Mouse (Mus musculus) heart, embryonic 12.5 days (tissue): Measurements from ENCODE around the gene Ankrd35. TPM values are rescaled to one million over a fixed set of nuclear protein-coding genes. Genes with fewer than 3 reads are reported as not detected.
A peak's percentile ranks its signal among the peaks of the same experiment; 100 is the strongest.
"Not testable (repeated sequence)": the region's sequence is repeated elsewhere in the genome, so short reads cannot be mapped to it uniquely, and the experiment has no call there.

Source experiments
- ATAC-seq: fragments of 200-750 bp; cut with Nextera tagmentation; 2 replicates; pipeline ENCODE4 v1.8.0; 2017; ENCODE audit warnings: moderate TSS enrichment, moderate library complexity; ENCODE audit not compliant: insufficient number of reproducible peaks, low FRiP score
- H3K27ac ChIP-seq: fragments of 300-500 bp; sonication (generic); 2 replicates; pipeline ENCODE4 v1.5.1; 2016; ENCODE audit warnings: mild to moderate bottlenecking, moderate library complexity; ENCODE audit not compliant: poor library complexity, severe bottlenecking
- H3K27me3 ChIP-seq: fragments of 300-500 bp; sonication (generic); replicated peaks from 2 replicates; pipeline ENCODE4 v1.6.1; 2016; ENCODE audit warnings: mild to moderate bottlenecking, moderate library complexity
- H3K36me3 ChIP-seq: fragments of 300-500 bp; sonication (generic); 2 replicates; pipeline ENCODE4 v1.6.1; 2016; ENCODE audit warnings: mild to moderate bottlenecking, moderate library complexity
- H3K4me1 ChIP-seq: fragments of 300-500 bp; sonication (generic); replicated peaks from 2 replicates; pipeline ENCODE4 v1.6.1; 2016; ENCODE audit warnings: mild to moderate bottlenecking
- H3K4me2 ChIP-seq: fragments of 300-500 bp; sonication (generic); 2 replicates; pipeline ENCODE4 v1.6.1; 2016; ENCODE audit warnings: mild to moderate bottlenecking, moderate library complexity
- H3K4me3 ChIP-seq: fragments of 300-500 bp; sonication (generic); 2 replicates; pipeline ENCODE4 v1.5.1; 2016; ENCODE audit warnings: mild to moderate bottlenecking
- H3K9ac ChIP-seq: fragments of 300-500 bp; sonication (generic); 2 replicates; pipeline ENCODE4 v1.6.1; 2016; ENCODE audit warnings: mild to moderate bottlenecking, moderate library complexity
- H3K9me3 ChIP-seq: fragments of 300-500 bp; sonication (generic); replicated peaks from 2 replicates; pipeline ENCODE4 v1.6.1; 2016; ENCODE audit warnings: mild to moderate bottlenecking, moderate library complexity
- WGBS: fragments of 180-500 bp; shearing (Covaris S2); methylation state at CpG from one replicate; pipeline ENCODE4 v1.1.7; 2016; 5-methylcytosine and 5-hydroxymethylcytosine counted together
- polyA plus RNA-seq: library from polyadenylated mRNA; unstranded; fragments of >200 nt; fragmentation: Nextera tagmentation; extraction: Ambion mirVana; gene quantifications from 2 replicates; pipeline ENCODE4 v1.2.1, GENCODE M21; 2016

The Ankrd35 gene
- polyA plus RNA-seq, 1 experiment from 2014 or later, result 0.23 TPM

DNA sequence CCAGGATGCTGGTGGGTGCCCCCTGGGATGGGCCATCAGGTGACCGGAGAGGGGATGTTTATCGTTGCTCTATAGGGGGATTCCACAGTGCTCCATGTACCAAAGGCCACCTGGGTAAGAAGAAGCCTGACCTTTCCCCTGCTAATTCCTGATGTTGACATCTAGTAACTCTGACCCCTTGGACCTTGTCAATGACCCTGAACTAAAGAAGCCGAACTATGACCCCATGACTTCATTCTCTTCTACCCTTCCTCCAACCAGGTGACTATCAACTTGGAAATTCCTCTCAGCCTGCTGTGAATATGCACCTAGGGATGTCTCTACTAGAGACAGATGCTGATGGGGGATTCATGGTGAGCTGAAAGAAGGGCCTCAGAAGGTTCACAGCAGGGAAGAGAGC, 22.6 kb upstream of the Ankrd35 start:
- H3K27me3 ChIP-seq, result no peaks in the 10 kb centered on the region
- H3K9me3 ChIP-seq, result no peaks in the 10 kb centered on the region
- ATAC-seq, result no peak
- H3K4me1 ChIP-seq, result peaks cover 13% of the 10 kb centered on the region
- H3K4me3 ChIP-seq, result no peak overlapping the region
- H3K9ac ChIP-seq, result no peak overlapping the region
- no peak overlapping the region for H3K27ac ChIP-seq
- peaks cover 16% of the 10 kb centered on the region for H3K36me3 ChIP-seq
- no peak overlapping the region for H3K4me2 ChIP-seq
- 79% methylated on average over 3 of the region's 3 CpGs for WGBS

DNA sequence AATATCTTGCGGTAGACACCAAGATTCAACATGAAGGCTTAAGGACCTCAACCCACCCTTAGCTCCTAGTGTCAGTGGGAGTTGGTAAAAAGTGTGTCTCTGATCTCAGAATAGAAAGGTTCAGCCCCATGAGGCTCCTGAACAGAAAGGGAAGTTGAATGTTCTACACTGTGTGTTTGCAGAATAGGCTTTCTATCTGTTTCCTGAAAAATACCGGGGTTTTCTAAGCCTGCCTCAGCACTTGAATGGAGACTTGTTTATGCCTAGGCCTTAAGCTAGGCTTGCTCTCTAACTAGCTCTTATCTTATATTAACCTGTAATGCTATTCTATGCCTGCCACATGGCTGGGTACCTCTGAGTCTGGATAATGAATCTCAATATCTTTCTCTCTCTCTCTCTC, 9.0 kb upstream of the Ankrd35 start:
- no peak overlapping the region for H3K4me3 ChIP-seq
- H3K9ac ChIP-seq, result no peak overlapping the region
- peaks cover 10% of the 10 kb centered on the region for H3K4me1 ChIP-seq
- no peaks in the 10 kb centered on the region for H3K36me3 ChIP-seq
- H3K27me3 ChIP-seq, result no peaks in the 10 kb centered on the region
- no peaks in the 10 kb centered on the region for H3K9me3 ChIP-seq
- ATAC-seq, result no peak
- H3K27ac ChIP-seq, result no peak overlapping the region
- no peak overlapping the region for H3K4me2 ChIP-seq
- WGBS, result 75% methylated on average over 2 of the region's 2 CpGs

GRCm38 (mm10) chr3:96662731-96663316, 7.1 kb upstream of the Ankrd35 start:
- ATAC-seq, result no peak
- 46% methylated on average over 8 of the region's 8 CpGs for WGBS
- Histone ChIP-seq H3K9ac (no peak overlapping the region), H3K4me3 (0 out of 2 replicates have a peak overlapping the region, but pooled peaks have one; percentile 28), H3K27me3 (no peaks in the 10 kb centered on the region), H3K36me3 (no peaks in the 10 kb centered on the region), H3K4me2 (peak overlapping the region; percentile 67), H3K27ac (peak overlapping the region; percentile 1; the same call in 1 of the 2 replicates), H3K4me1 (peaks cover 10% of the 10 kb centered on the region), H3K9me3 (no peaks in the 10 kb centered on the region)

DNA sequence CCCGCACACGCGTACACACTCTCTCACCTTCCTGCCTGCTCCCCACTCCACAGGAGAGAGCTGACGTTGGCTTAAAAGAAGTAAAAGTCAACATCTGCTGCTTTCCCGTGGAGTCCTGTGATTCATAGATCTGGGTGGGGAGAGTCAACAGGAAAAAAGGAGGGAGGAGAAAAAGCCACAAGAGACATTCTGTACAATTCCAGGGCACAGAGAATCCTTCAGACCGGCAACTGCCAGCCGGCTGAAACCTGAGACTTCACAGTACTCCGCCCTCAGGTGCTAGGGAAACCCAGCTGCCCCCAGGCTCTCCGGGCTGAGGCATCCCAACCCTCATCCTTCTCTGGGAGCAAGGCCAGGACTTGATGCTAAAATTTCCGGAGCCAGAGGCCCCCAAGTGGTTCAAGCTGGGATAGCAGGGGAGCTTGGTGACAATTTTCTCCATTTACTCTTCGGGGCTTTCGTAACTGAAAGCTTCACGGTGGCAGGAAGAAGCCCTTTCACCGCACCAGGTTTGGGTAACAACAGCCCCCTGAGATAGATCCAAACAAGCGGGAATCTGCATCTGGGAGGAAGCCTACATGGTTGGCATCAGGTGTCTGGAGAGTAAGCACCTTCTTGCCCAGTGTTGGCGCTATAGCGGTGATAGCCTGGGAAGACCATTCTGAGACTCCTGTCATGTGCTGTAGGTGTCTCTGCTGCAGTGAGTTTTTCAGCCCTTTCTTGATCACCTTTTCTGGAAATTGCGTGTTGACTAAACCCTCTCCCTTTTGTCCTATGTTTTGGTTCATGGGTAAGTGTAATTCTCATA, 6.3 kb upstream of the Ankrd35 start:
- H3K4me3 ChIP-seq, result peak overlapping the region; percentile 28
- H3K27me3 ChIP-seq, result no peaks in the 10 kb centered on the region
- peaks cover 10% of the 10 kb centered on the region for H3K4me1 ChIP-seq
- H3K36me3 ChIP-seq, result no peaks in the 10 kb centered on the region
- peak; percentile 79 for ATAC-seq
- 5% methylated on average over 18 of the region's 18 CpGs for WGBS
- H3K9ac ChIP-seq, result peak overlapping the region; percentile 21; the same call in 1 of the 2 replicates
- H3K4me2 ChIP-seq, result peak overlapping the region; percentile 67
- no peaks in the 10 kb centered on the region for H3K9me3 ChIP-seq
- H3K27ac ChIP-seq, result peak overlapping the region; percentile 1; the same call in 1 of the 2 replicates

DNA sequence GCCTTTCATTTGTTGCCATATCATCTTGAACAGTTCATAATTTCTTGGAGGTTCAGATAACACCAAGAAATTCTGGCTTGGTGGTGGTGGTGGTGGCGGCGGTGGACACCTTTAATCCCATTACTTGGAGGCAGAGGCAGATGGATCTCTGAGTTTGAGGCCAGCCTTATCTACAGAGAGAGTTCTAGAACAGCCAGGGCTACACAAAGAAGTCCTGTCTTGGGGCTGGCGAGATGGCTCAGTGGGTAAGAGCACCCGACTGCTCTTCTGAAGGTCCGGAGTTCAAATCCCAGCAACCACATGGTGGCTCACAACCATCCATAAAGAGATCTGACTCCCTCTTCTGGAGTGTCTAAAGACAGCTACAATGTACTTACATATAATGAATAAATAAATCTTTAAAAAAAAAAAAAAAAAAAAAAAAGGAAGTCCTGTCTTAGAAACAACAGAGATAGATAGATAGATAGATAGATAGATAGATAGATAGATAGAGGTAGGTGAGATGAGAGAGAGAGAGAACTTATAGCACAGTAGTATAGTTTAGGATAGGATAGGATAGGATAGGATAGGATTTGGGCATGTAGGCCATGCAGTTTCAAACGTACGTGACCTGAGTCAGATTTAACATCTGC, 4.1 kb upstream of the Ankrd35 start:
- peaks cover 17% of the 10 kb centered on the region for H3K4me1 ChIP-seq
- H3K4me2 ChIP-seq, H3K27me3 ChIP-seq, H3K9me3 ChIP-seq, H3K9ac ChIP-seq, H3K4me3 ChIP-seq, ATAC-seq, H3K36me3 ChIP-seq, H3K27ac ChIP-seq: not testable (repeated sequence)
- WGBS, result 80% methylated on average over 7 of the region's 7 CpGs

GRCm38 (mm10) chr3:96666916-96667315, 3.0 kb upstream of the Ankrd35 start:
- H3K4me3 ChIP-seq, result no peak overlapping the region
- no peaks in the 10 kb centered on the region for H3K9me3 ChIP-seq
- peaks cover 17% of the 10 kb centered on the region for H3K4me1 ChIP-seq
- H3K9ac ChIP-seq, result no peak overlapping the region
- no peak for ATAC-seq
- 82% methylated on average over 5 of the region's 5 CpGs for WGBS
- peaks cover 9% of the 10 kb centered on the region for H3K27me3 ChIP-seq
- no peaks in the 10 kb centered on the region for H3K36me3 ChIP-seq
- no peak overlapping the region for H3K4me2 ChIP-seq
- no peak overlapping the region for H3K27ac ChIP-seq

- WGBS, result 36% methylated on average over 1 of the region's 1 CpGs
- no peak overlapping the region for H3K9ac ChIP-seq
- peaks cover 17% of the 10 kb centered on the region for H3K4me1 ChIP-seq
- no peak overlapping the region for H3K4me2 ChIP-seq
- ATAC-seq, result no peak
- no peak overlapping the region for H3K27ac ChIP-seq
- no peak overlapping the region for H3K4me3 ChIP-seq
- no peaks in the 10 kb centered on the region for H3K9me3 ChIP-seq
- H3K27me3 ChIP-seq, result peaks cover 9% of the 10 kb centered on the region
- no peaks in the 10 kb centered on the region for H3K36me3 ChIP-seq
Measured at GRCm38 (mm10) chr3:96667316-96667715, 2.6 kb upstream of the Ankrd35 start.

DNA sequence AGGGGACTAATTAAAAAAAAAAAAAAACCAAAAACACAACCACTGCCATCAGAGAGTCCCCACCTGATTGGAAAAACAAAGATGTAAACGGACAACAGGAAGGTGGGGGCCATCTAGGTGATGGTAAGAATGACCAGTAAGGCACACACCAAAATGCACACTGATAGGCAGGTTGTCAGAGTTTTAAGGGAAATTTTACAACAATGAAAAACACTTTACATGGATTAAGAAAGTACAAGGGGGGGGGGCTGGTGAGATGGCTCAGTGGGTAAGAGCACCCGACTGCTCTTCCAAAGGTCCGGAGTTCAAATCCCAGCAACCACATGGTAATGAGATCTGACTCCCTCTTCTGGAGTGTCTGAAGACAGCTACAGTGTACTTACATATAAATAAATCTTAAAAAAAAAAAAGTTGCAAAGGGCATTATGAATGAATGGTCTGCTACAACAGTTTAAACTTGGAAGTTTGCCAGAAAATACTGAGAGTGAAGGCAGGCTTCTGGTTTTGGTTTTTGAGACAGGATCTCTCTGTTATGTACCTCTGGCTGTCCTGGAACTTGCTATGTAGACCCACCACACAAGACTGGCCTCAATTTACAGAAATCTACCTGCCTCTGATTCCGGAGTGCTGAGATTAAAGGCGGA, 1.4 kb upstream of the Ankrd35 start:
- no peaks in the 10 kb centered on the region for H3K36me3 ChIP-seq
- no peak overlapping the region for H3K27ac ChIP-seq
- peaks cover 11% of the 10 kb centered on the region for H3K4me1 ChIP-seq
- H3K27me3 ChIP-seq, result peaks cover 9% of the 10 kb centered on the region
- H3K9me3 ChIP-seq, result no peaks in the 10 kb centered on the region
- H3K9ac ChIP-seq, result no peak overlapping the region
- 89% methylated on average over 5 of the region's 5 CpGs for WGBS
- no peak for ATAC-seq
- no peak overlapping the region for H3K4me2 ChIP-seq
- no peak overlapping the region for H3K4me3 ChIP-seq

DNA sequence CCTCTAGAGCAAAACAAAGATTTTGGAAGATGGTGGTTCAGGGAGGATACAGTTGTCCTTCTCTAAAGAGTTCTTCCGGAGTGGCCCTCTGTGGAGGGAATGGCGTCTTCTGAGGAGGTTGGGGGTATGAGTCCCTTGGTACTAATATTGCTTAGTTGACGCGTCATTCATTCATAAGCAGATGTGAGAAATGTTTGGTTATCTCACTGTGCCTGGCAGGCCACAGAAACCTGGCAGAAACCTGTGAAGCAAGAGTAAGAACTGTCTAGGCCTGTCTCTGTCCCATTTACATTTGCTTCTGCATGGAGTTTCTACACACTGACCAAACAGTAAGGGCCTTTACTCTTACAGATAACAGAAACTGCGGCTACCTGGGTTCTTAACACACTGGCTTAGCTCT, 1.6 kb downstream of the Ankrd35 start:
- ATAC-seq, result no peak
- WGBS, result 90% methylated on average over 5 of the region's 5 CpGs
- no peak overlapping the region for H3K9ac ChIP-seq

GRCm38 (mm10) chr3:96673514-96673913, 3.6 kb downstream of the Ankrd35 start:
- Histone ChIP-seq H3K4me2 (no peak overlapping the region), H3K36me3 (no peaks in the 10 kb centered on the region), H3K4me3 (no peak overlapping the region), H3K9me3 (no peaks in the 10 kb centered on the region), H3K27ac (no peak overlapping the region), H3K4me1 (peaks cover 6% of the 10 kb centered on the region), H3K27me3 (peaks cover 9% of the 10 kb centered on the region), H3K9ac (no peak overlapping the region)
- 63% methylated on average over 4 of the region's 4 CpGs for WGBS
- no peak for ATAC-seq

More for the DNA sequence above, 1.6 kb downstream of the Ankrd35 start:
- H3K4me1 ChIP-seq, result peaks cover 6% of the 10 kb centered on the region
- no peaks in the 10 kb centered on the region for H3K36me3 ChIP-seq
- no peak overlapping the region for H3K4me3 ChIP-seq
- H3K27ac ChIP-seq, result no peak overlapping the region
- no peak overlapping the region for H3K4me2 ChIP-seq
- H3K9me3 ChIP-seq, result no peaks in the 10 kb centered on the region
- H3K27me3 ChIP-seq, result peaks cover 9% of the 10 kb centered on the region

DNA sequence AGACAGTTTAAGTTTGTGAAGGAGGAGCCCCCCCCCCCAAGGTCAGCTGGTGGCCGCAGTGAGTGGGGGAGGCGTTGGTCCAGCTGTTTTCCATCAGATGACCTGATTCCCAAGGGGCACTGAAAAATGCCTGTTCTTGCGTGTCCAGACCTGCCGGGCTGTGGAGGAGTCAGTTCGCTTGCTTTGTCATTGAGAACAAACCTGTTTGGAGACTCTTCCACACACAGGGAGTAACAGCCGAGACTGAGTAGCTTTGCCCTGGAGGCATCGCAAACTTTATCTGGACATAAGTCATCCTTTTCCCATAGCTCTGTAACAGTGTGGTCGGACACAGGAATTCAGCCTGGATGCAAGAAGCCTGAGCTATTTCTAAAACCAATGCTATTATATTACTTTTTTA, 4.5 kb downstream of the Ankrd35 start:
- no peak for ATAC-seq
- no peak overlapping the region for H3K9ac ChIP-seq
- no peak overlapping the region for H3K4me3 ChIP-seq
- peaks cover 13% of the 10 kb centered on the region for H3K27me3 ChIP-seq
- H3K36me3 ChIP-seq, result no peaks in the 10 kb centered on the region
- H3K9me3 ChIP-seq, result no peaks in the 10 kb centered on the region
- H3K4me1 ChIP-seq, result peaks cover 6% of the 10 kb centered on the region
- no peak overlapping the region for H3K4me2 ChIP-seq
- WGBS, result 62% methylated on average over 8 of the region's 8 CpGs
- no peak overlapping the region for H3K27ac ChIP-seq
